ENCODE assay signal across 8 mouse cellular contexts in the genomic region with DNA sequence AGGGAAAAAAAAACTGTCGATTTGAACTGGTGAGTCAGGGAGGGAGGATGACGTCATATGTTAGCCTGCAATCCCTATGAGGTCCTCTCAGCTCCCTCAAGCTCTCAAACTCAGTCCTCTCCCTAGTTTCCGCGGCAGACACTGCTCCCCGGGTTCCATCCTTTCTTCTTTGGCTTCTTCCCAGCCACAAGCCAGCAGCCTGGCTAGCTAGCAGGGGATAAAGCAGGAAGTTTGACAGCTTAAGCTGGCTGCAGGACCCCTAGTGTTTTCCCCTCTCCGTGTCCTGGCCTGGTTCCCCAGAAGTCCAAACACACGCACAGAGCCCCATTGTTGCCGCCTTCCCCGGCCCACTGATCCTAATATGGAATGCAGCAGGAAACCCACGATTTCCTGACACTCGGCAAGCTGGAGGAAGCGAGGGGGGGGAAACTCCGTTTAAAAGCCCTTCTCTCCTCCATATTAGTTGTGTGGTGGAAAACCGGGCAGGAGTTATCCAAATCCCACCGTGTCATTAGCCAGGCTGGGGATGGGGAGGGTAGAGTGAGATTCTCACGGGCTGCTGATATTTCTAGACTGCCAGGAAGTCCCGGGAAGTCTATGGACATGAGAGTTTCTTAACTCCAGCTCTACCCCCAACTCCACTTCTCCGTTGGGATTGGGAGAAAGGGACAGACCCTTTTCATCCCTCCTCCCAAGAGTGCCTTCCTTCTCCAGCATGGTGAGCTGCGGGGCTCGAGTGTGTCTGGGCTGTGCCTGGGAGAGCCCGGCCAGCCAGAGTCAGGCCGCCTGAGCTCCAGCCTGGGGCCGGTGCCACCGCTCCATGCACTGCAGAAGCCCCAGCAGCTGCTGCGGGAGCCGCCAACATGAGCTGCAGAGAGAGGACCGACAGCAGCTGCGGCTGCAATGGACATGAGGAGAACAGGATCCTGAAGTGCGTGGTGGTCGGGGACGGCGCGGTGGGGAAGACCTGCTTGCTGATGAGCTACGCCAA. TPM values are rescaled to one million over a fixed set of nuclear protein-coding genes. Genes with fewer than 3 reads are reported as not detected.
DNase-seq lines count a peak whose midpoint lies in the region; ATAC-seq and TF ChIP-seq lines count a peak whose summit lies in the region.

A gene (plus strand): TSS at position 362 of the 991 bp plus-strand sequence.

- peak within 1 kb of the TSS; percentile 74 for H3K27ac ChIP-seq in liver, postnatal 0 days (ENCODE audit: low read depth)
- peak within 1 kb of the TSS; percentile 82 for H3K27ac ChIP-seq in neural tube, embryonic 15.5 days (replicated peaks)

- ATAC-seq in liver, postnatal 0 days: peak; percentile 75
- ATAC-seq in neural tube, embryonic 15.5 days (ENCODE audit: low FRiP score): peak; percentile 89

- H3K4me3 ChIP-seq in liver, postnatal 0 days (ENCODE audit: low read depth, low read length): peak within 1 kb of the TSS; percentile 48
- H3K4me3 ChIP-seq in neural tube, embryonic 15.5 days (replicated peaks): peak within 1 kb of the TSS; percentile 52

- TF ChIP-seq EP300 in liver, postnatal 0 days (IDR thresholded peaks at IDR 0.05; ENCODE audit: low read depth): no peak

- TF ChIP-seq CTCF in liver, postnatal 0 days (IDR thresholded peaks at IDR 0.05; ENCODE audit: low read depth): no peak

- DNase-seq in NIH3T3 (ENCODE audit: low read depth): peak; percentile 93
- peak; percentile 34 for DNase-seq in cerebellum, adult 9-11 months
- DNase-seq in frontal cortex, adult 2 months (ENCODE audit: extremely low spot score in 1 of 2, low spot score in 1 of 2): peak; percentile 12 to 49
- peak; percentile 80 for DNase-seq in heart, postnatal 4 days
- DNase-seq in layer of hippocampus, adult 18-20 months (ENCODE audit: low spot score in 2 of 2): peak; percentile 21 to 49
- peak; percentile 33 for DNase-seq in liver, postnatal 0 days
- peak; percentile 57 for DNase-seq in urinary bladder, adult 2 months (ENCODE audit: low spot score)

- peak within 1 kb of the TSS; percentile 71 for H3K4me2 ChIP-seq in liver, postnatal 0 days (ENCODE audit: low read depth, low read length)
- peak within 1 kb of the TSS; percentile 95 for H3K4me2 ChIP-seq in neural tube, embryonic 15.5 days

- no peaks in the 10 kb centered on the region for H3K9me3 ChIP-seq in liver, postnatal 0 days (ENCODE audit: low read length)
- no peaks in the 10 kb centered on the region for H3K9me3 ChIP-seq in neural tube, embryonic 15.5 days (replicated peaks)

- peaks cover 13% of the 10 kb centered on the region; the same call in 1 of the 2 replicates for H3K27me3 ChIP-seq in liver, postnatal 0 days (ENCODE audit: insufficient read depth, low read length)
- peaks cover 4% of the 10 kb centered on the region; the same call in 1 of the 2 replicates for H3K27me3 ChIP-seq in neural tube, embryonic 15.5 days (replicated peaks)

- peak within 1 kb of the TSS; percentile 59 for H3K9ac ChIP-seq in liver, postnatal 0 days (replicated peaks)
- H3K9ac ChIP-seq in neural tube, embryonic 15.5 days (replicated peaks): peak within 1 kb of the TSS; percentile 68

- H3K4me1 ChIP-seq in liver, postnatal 0 days (ENCODE audit: insufficient read depth): peaks cover 9% of the 10 kb centered on the region; the same call in 1 of the 2 replicates
- peaks cover 18% of the 10 kb centered on the region for H3K4me1 ChIP-seq in neural tube, embryonic 15.5 days

- WGBS in liver, postnatal 0 days (ENCODE audit: insufficient replicate concordance): under 1% methylated on average over 34 of the region's 34 CpGs
- under 1% methylated on average over 34 of the region's 34 CpGs for WGBS in neural tube, embryonic 15.5 days

- H3K36me3 ChIP-seq in liver, postnatal 0 days (replicated peaks; ENCODE audit: insufficient read depth, low read length): no peaks in the 10 kb centered on the region
- no peaks in the 10 kb centered on the region for H3K36me3 ChIP-seq in neural tube, embryonic 15.5 days

RNA-seq across cellular contexts. Expression of the gene that starts here (rescaled TPM):
- 5.6 and 7.1 TPM in 2 replicates for polyA plus RNA-seq in frontal cortex, adult 2 months (2012; rRNA removed)
- total RNA-seq in heart, postnatal 4 days (2021): 10 to 100 TPM; 42.7 to 43.7 TPM
- 1 to 10 TPM; 4.0 to 4.3 TPM for total RNA-seq in layer of hippocampus, adult 18-20 months (2021)
- polyA plus RNA-seq in liver, postnatal 0 days (2015; fragmentation: Nextera tagmentation; extraction: Ambion mirVana): 6.8 and 7.2 TPM in 2 replicates
- polyA plus RNA-seq in neural tube, embryonic 15.5 days (2015; fragmentation: Nextera tagmentation; extraction: Ambion mirVana): 25.9 and 28.4 TPM in 2 replicates
- 109 and 121 TPM in 2 replicates for polyA plus RNA-seq in urinary bladder, adult 2 months (2012; rRNA removed)

Comparison
In these comparisons a context has a peak if more than half of its experiments do, and no peak if none do; other contexts are left out.
1. Peak in every context shown above with its lines: DNase-seq, ATAC-seq, H3K4me3 ChIP-seq and H3K27ac ChIP-seq.
2. RNA of the gene that starts here (total RNA-seq): 42.7 to 43.7 TPM in heart, postnatal 4 days; 4.0 to 4.3 TPM in layer of hippocampus, adult 18-20 months; every median in the first group is over 4 times any median in the second.
3. DNase-seq: peak in every context shown above with its lines; median percentile 93 in NIH3T3; 80 in heart, postnatal 4 days; 57 in urinary bladder, adult 2 months; 35 in layer of hippocampus, adult 18-20 months; 34 in cerebellum, adult 9-11 months; 33 in liver, postnatal 0 days; 30 in frontal cortex, adult 2 months.